Mouse (Mus musculus) left cerebral cortex, postnatal 14 days (tissue): ENCODE data around the gene Nepn. TPM values are rescaled to one million over a fixed set of nuclear protein-coding genes. Genes with fewer than 3 reads are reported as not detected.

Experiments used
- DNase-seq, 2 experiments: peaks; one replicate each; pipeline ENCODE4 v3.0.0; 2021 to 2022; ENCODE audit warnings: low spot score in 2 of 2, mixed read lengths in 1 of 2
- intact Hi-C: fragments of 180-260 bp; cut with DNase I; formaldehyde crosslinking; loops from one replicate; pipeline ENCODE4 v1.15.1; 2025
- total RNA-seq, 2 experiments: library from RNA; stranded (reverse); gene quantifications; 2 replicates each; pipeline ENCODE4 v1.2.3; 2021

The Nepn gene
- total RNA-seq, 2 experiments from 2014 or later: not detected

DNA sequence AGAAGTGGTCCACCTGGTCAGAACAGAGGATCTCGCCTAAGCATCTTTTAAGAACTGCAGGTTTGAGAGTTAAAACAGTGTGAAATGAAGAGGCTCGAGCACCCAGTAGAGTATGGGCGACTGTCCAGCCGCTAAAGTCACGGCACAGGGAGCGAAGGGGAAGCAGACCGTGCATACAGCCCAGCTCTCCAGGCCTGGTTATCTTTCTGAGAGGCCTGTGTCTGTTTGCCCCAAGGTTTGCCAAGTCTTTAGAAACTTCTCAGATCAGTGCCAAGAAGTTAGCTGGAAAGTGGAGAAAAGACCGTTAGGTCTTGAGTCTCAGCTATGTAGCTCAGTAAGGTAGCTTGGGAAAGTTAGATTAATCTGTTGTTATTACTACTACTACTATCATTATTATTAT is 46.1 kb downstream of the Nepn start:
- DNase-seq: no peak
- intact Hi-C loops: no loop called here

Other genes with a start within 250 kb of the Nepn start
- gene Ros1, start 193.7 kb upstream of the Nepn start, total RNA-seq: not detected
- gene Dcbld1, start 155.4 kb upstream of the Nepn start, total RNA-seq: 1 to 10 TPM; 5.3 to 6.9 TPM
- not detected for gene Gm26741, start 30.2 kb upstream of the Nepn start, total RNA-seq
- gene Gopc, start 6.8 kb upstream of the Nepn start, total RNA-seq: 10 to 100 TPM; 51.1 to 52.7 TPM
- 10 to 100 TPM; 61.3 to 68.3 TPM for gene Nus1, start 28.6 kb downstream of the Nepn start, total RNA-seq